In the genomic region with DNA sequence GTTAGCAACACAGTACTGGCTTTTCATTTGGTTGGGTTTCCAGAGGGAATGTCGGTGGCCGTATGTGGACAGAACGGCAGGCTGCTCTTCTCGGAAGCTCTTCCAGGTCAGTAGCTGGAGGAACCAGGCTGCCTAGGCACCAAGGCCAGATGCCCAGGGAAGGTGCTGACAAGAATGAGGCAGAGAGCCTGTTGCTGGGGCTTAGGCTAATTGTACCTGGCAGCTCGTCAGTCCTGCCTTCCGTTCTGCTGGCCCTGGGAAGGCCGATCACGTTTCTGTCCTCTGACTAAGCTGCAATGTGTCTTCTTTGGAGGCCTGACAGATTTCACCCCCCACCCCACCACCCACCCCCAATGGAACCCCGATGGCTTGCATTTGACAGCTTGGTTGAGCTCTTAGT, we compare ENCODE assay signal across 13 mouse cellular contexts.
DNase-seq lines count a peak whose midpoint lies in the region; ATAC-seq lines count a peak whose summit lies in the region.
"Had no signal": no experiment of that assay in that cellular context is flagged by ENCODE, and none has a peak within 500 bp of the region (broad histone marks: within the 10 kb centered on the region; RNA-seq: fewer than 3 reads in every experiment).

No protein-coding gene starts in this region.

- DNase-seq in adrenal gland, adult 2 months = peak; percentile 7
- no peak for DNase-seq in adrenal gland, postnatal 10 days
- DNase-seq in MN1 (ENCODE audit: low spot score) = peak; percentile 57
- DNase-seq in gastrocnemius, postnatal 10 days = peak; percentile 57
- peak; percentile 43 for DNase-seq in heart, postnatal 4 days
- no peak for DNase-seq in kidney, postnatal 25 days
- no peak for DNase-seq in neural tube, embryonic 10.5 days (ENCODE audit: extremely low spot score, low spot score)
- DNase-seq: cerebellum, adult 8-10 months; lung, adult 2 months; thymus, adult 18-20 months had no signal

- ATAC-seq in CD4-positive, CD25-positive, alpha-beta regulatory T cell, adult 4 months = no peak
- ATAC-seq: forebrain, embryonic 14.5 days; hindbrain, embryonic 16.5 days had no signal

Comparison
In these comparisons a context has a peak if more than half of its experiments do, and no peak if none do; other contexts are left out.
1. DNase-seq: peak in adrenal gland, adult 2 months (single experiment), MN1 (single experiment), gastrocnemius, postnatal 10 days (single experiment) and heart, postnatal 4 days (single experiment); none in adrenal gland, postnatal 10 days (single experiment), kidney, postnatal 25 days (0 of 2) and neural tube, embryonic 10.5 days (single experiment).